Mouse (Mus musculus) bone marrow, adult 2 months (tissue): ENCODE data around the gene Arap1. TPM values are rescaled to one million over a fixed set of nuclear protein-coding genes. Genes with fewer than 3 reads are reported as not detected.

Experiments used
- H3K27ac ChIP-seq: fragments of 200-500 bp; 2 replicates; pipeline ENCODE4 v1.5.1; 2012; ENCODE audit warnings: low read depth, mild to moderate bottlenecking, control low read depth, inconsistent platforms, low read length; ENCODE audit not compliant: control insufficient read depth, poor library complexity, insufficient read depth
- H3K4me1 ChIP-seq: fragments of 200-500 bp; 2 replicates; pipeline ENCODE4 v1.6.1; 2011; ENCODE audit warnings: low read length; ENCODE audit not compliant: control insufficient read depth, insufficient read depth
- H3K4me3 ChIP-seq: fragments of 200-500 bp; replicated peaks from 2 replicates; pipeline ENCODE3; 2011; ENCODE audit warnings: mild to moderate bottlenecking, low read depth, low read length, control low read depth; ENCODE audit not compliant: control insufficient read depth
- CTCF ChIP-seq: fragments of 200-500 bp; IDR thresholded peaks from 2 replicates; pipeline ENCODE4 v1.5.1; 2011; ENCODE audit warnings: low read length, control low read depth; ENCODE audit not compliant: control insufficient read depth, insufficient read depth
- POLR2A ChIP-seq: fragments of 200-500 bp; IDR thresholded peaks from 2 replicates; pipeline ENCODE4 v1.6.1; 2011; ENCODE audit warnings: low read depth, mild to moderate bottlenecking, control low read depth, low read length, borderline replicate concordance; ENCODE audit not compliant: control insufficient read depth
- WGBS: fragments of 180-500 bp; shearing (Covaris S2); methylation state at CpG from one replicate; pipeline ENCODE4 v1.1.7; 2018; 5-methylcytosine and 5-hydroxymethylcytosine counted together
- polyA plus RNA-seq: library from polyadenylated mRNA; stranded (reverse); fragments of >200 nt; gene quantifications from 2 replicates; pipeline ENCODE4 v1.2.4, GENCODE M21; 2011; ENCODE audit warnings: low replicate concordance; ENCODE audit not compliant: missing spikeins, insufficient read depth, insufficient read length

The Arap1 gene
- polyA plus RNA-seq, 1 experiment, result 162 TPM

DNA sequence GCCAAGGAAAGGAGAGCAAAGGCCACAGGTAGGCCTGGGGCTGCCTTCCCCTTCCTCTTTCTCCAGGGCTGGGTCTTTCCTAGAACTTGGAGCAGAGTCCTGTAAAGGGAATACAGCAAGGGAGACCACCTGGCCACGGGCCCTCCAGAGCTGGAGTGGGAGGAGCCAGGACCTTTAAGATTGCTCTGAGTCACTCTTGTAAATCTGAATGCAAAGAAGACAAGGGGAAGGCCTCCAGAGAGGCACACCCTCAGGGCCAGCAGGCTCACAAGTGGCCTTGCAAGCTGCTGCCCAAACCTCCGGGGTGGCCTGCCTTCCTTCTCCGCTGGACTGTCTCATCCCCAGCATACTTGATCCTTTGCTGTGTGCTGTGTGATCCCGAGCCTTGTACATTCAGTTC is 13.9 kb downstream of the Arap1 start:
- 44% methylated on average over 4 of the region's 4 CpGs for WGBS
- TF ChIP-seq CTCF (no peak), POLR2A (peak; percentile 44; the same call in 1 of the 2 replicates)
- peak overlapping the region; percentile 74 for H3K4me3 ChIP-seq
- H3K27ac ChIP-seq, result peak overlapping the region; percentile 85
- peaks cover 26% of the 10 kb centered on the region for H3K4me1 ChIP-seq

DNA sequence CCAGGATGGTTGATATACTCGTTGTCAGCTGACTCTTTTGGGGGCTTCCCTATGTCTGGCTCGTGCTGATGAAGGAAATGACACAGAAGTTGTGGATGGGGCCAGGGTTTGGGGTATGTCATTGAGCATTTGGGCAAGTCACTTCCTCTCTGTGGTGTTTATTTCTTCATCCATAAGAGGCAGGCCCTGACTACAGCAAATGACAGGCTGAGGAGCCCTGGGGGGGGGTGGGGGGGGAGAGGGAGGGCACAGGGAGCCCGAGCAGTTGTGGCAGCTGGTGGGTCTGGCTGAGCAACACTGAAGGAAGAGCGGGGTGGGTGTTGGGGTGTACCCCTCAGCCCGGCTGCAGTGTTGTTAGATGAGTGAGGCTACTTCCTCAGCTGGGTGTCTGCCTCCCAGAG is 14.9 kb downstream of the Arap1 start:
- 10% methylated on average over 5 of the region's 5 CpGs for WGBS
- Histone ChIP-seq H3K4me3 (peak overlapping the region; percentile 74), H3K4me1 (peaks cover 20% of the 10 kb centered on the region), H3K27ac (peak overlapping the region; percentile 92)
- no peak for TF ChIP-seq CTCF
- peak; percentile 35; the same call in 1 of the 2 replicates for TF ChIP-seq POLR2A

DNA sequence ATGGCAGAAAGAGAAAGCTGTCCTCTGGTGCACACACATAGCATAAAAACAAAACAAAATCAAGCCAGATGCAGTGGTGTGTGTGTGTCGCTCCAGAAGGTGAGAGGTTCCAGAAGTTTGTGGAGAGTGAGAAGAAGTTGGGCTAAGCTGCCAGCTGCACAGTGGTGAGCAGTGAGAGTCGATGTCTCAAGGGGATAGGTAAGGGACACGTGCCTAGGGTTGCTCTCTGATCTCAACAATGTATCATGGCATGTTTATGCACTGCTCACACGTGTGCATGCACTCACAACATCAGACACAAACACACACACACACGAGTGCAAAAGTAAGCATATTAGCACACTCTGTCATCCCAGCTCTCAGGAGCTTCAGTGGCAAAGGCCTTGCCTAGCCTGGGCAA is 16.0 kb downstream of the Arap1 start:
- H3K4me1 ChIP-seq, result peaks cover 18% of the 10 kb centered on the region
- WGBS, result 50% methylated on average over 5 of the region's 5 CpGs
- no peak overlapping the region for H3K4me3 ChIP-seq
- TF ChIP-seq CTCF, result no peak
- no peak for TF ChIP-seq POLR2A
- H3K27ac ChIP-seq, result peak overlapping the region; percentile 92

DNA sequence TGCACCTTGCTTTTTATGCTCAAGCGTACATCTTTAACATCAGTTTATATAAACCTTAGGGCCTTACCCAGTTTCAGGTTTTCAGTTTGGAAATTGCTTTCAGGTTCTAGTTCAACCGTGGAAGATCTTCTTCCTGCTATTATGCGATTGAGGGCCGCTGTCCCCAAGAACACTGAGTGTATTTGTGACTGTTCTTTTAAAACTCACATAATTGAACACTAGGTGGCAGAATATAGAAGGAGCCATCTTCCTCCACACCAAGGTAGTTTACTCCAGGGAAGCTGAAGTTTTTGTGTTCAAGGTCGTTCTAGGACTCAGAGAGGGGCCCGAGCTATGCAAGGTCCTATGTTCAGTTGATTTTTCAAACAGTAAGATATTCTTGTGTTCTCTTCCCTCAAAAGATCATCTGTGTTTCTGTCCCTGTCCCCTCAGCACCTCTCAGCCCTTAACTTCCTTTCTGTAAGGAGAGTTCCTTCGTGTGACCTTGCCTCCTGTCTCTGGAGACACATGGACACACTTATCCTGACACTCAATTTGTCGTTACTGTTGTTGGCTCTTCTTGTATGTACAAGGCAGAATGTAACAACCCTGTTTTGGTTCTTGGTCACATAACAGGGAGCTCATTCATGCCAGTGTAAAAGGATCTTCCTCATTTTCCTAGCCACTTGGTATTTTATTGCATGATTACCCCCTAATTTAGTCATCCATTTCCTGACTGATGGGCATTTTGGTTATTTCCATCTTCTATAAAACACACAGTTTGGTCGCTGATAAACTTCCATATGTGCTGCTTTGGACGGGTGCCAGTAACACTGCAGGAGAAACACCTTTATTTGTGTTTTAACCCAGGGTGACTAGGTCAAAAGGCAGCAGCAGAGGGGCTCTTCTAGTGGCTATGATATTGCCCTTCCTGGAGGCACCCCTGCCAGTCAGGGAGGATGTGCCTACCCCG is 20.3 kb downstream of the Arap1 start:
- no peak overlapping the region for H3K4me3 ChIP-seq
- no peak overlapping the region; the same call in 1 of the 2 replicates for H3K27ac ChIP-seq
- peaks cover 11% of the 10 kb centered on the region for H3K4me1 ChIP-seq
- TF ChIP-seq CTCF, result no peak
- no peak for TF ChIP-seq POLR2A
- 35% methylated on average over 11 of the region's 11 CpGs for WGBS

DNA sequence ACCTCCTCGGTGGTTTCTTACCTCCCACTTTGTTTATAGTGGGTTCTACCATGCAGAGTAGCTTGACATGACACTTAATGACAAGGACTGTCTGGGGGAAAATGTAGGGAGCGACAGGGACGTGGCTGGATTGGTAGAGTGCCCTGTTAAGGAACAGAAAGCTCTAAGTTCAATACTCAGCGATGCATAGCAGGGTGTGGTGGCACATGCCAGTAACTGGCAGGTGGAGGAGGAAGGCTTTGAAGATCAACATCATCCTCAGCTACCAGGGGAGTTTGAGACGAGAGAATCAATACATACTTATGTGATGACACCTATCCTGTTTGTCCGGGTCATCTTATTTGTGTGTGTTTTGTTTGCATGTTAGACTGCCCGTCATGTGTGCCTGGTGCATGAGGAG is 21.8 kb downstream of the Arap1 start:
- Histone ChIP-seq H3K4me1 (peaks cover 4% of the 10 kb centered on the region), H3K4me3 (no peak overlapping the region), H3K27ac (no peak overlapping the region; the same call in 1 of the 2 replicates)
- TF ChIP-seq POLR2A, result no peak
- TF ChIP-seq CTCF, result no peak
- 84% methylated on average over 7 of the region's 7 CpGs for WGBS

DNA sequence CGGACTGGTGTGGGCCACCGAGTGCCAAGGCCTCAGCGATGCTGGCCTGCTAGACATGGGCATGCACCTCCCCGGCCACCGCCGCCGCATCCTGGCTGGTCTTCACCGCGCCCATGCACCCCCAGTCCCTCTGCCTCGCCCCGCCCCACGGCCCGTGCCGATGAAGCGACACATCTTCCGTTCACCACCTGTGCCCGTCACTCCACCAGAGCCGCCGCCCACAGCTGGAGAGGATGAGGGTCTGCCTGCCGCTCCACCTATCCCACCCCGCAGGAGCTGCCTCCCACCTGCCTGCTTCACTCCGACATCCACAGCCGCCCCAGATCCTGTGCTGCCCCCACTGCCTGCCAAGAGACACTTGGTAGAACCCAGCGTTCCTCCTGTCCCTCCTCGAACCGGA is 25.2 kb downstream of the Arap1 start:
- H3K4me1 ChIP-seq, result peaks cover 2% of the 10 kb centered on the region
- WGBS, result 94% methylated on average over 26 of the region's 26 CpGs
- no peak overlapping the region for H3K27ac ChIP-seq
- no peak for TF ChIP-seq POLR2A
- TF ChIP-seq CTCF, result no peak
- no peak overlapping the region for H3K4me3 ChIP-seq

DNA sequence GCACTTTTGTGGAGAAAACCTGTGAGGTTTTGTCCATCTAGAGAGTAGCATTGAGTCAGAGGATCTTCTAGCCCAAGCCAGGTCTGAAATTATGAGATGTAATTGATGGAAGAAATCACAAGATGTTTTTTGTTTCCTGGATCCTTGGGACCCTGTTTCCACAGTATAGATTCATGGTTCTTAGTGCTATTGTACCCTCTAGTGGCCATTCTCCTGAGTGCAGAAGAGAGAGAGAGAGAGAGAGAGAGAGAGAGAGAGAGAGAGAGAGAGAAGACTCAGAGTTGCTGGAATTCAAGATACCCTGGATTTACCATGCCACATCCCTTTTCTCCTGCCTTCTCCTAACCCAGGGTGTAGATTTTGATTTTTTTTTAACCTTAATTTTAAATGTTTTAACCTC is 26.3 kb downstream of the Arap1 start:
- Histone ChIP-seq H3K4me3 (no peak overlapping the region), H3K27ac (no peak overlapping the region), H3K4me1 (peaks cover 1% of the 10 kb centered on the region)
- TF ChIP-seq POLR2A, result no peak
- no peak for TF ChIP-seq CTCF

DNA sequence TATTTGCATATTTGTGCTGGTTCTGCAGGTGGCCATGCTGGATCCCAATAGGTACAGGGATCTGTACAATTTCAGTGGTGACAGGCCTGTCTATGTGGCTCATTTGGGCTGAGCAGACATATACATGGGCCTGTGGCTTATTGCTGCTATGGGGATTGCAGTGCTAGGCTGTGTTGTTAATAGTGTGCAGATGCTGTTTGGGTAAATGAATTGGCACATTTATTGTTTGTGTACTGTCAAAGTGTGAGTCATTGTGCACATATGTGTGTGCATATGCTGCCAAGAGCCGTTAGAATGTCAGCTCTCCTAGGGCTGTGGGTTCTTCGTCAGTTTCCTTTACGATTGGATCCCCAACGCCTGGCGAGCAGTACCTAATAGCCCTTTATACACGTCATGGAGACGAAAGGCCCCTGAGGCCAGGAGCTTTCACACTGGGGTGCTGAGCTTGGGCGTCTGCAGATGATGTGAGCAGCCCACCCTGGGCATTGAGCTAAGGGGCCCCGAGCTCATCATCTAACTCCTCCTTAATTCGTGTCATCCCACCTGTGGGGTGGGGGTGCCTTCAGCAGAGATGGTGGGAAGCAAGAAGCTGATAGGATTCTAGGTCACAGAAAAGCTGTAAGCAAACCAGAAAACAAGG is 29.0 kb downstream of the Arap1 start:
- H3K4me3 ChIP-seq, result no peak overlapping the region
- H3K4me1 ChIP-seq, result peaks cover 5% of the 10 kb centered on the region
- H3K27ac ChIP-seq, result no peak overlapping the region
- 84% methylated on average over 10 of the region's 10 CpGs for WGBS
- TF ChIP-seq POLR2A (no peak), CTCF (no peak)
